Mouse (Mus musculus): Measurements from ENCODE around the gene 1700013G24Rik.
A peak's percentile ranks its signal among the peaks of the same experiment; 100 is the strongest.

1700013G24Rik gene

GRCm38 (mm10) chr4:137476065-137476760, 23.1 kb downstream of the 1700013G24Rik start:
- DNase-seq (ENCODE audit: low spot score in 2 of 2) = peak in 1 of 2 experiments; percentile 45

DNA sequence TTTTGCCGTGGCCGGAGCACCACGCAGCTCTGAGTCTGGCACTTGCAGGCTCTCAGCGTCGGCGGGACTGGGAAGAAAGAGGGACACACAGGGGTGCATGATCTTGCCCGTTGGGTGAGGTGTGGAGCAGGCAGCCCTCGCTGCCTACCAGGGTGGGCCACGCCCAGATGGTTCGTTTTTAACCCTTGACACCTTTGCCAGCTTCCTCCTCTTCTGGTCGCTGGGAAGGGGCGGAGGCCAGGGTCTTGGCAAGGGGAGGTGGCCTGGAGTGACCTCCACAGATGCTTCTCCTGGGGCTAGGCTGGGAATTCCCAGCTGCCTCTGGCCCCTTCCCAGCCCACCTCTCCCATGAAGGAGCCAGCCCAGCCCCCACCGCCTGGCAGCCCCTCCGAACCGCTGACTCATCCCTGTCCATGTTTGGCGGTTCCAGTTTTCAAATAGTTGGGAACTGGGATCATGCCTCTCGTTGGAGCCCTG, 23.7 kb downstream of the 1700013G24Rik start:
- peak in 1 of 2 experiments; percentile 59 for DNase-seq (ENCODE audit: low spot score in 2 of 2)

GRCm38 (mm10) chr4:137477611-137478010, 24.5 kb downstream of the 1700013G24Rik start:
- DNase-seq (ENCODE audit: low spot score in 2 of 2) = no peak

DNA sequence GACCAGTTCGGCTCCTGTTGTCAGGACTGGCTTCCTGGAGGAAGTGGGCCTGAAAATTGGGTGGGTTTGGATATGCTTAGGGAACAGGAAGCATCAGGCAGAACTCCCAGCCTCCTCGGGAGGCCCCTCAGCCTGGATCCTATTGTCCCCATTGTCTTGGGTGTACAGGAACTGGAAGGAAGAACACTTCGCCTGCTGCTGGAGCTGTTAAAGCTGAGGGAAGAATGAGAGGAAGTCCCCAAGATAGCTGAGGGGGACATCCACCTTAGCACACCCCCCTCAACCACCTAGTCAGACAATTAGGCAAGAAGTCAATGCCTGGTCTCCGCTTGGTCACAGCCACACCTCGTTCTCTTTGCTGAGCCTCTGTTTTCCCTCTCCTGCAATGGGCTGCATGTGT, 25.2 kb downstream of the 1700013G24Rik start:
- no peak for DNase-seq (ENCODE audit: low spot score in 2 of 2)

DNA sequence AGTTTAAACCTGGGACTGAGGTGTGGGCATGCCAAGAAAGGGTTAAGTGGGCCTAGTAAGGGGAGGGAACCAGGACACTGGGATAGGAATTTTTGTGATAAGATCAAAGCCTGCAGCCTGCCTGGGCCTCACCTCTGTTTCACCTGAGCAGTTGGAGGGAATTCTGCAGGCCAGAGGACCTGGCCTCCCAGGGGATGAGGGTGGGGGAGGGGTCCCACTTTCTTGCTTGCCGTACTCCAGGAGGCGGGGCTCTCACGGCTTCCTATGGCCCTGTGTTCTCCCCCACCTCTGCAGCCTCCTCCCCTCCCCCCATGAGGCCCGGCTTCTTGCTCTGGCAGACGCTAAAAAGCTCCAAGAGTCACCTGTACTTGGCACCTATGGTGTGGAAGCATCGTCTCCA, 26.7 kb downstream of the 1700013G24Rik start:
- DNase-seq (ENCODE audit: low spot score in 2 of 2) = no peak

- DNase-seq (ENCODE audit: low spot score in 2 of 2) = no peak
These were observed 27.3 kb downstream of the 1700013G24Rik start for GRCm38 (mm10) chr4:137480191-137480992.

DNA sequence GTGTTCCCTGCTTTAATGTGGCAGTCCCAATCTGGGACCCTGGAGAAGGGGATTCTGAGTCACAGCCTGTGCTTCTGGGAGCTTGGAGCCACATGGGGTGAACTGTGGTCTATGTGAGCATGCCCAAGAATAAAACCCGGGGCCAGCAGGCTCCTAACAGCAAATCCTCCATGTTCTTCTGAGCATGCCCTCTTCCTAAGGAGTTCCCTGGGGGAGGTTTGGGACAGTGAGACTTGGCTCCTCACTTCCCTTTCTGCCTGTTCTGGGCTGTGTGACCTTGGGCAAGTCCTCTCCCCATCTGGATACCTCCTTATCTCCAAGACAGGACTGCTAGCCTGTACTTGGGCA, 27.9 kb downstream of the 1700013G24Rik start:
- no peak for DNase-seq (ENCODE audit: low spot score in 2 of 2)

DNA sequence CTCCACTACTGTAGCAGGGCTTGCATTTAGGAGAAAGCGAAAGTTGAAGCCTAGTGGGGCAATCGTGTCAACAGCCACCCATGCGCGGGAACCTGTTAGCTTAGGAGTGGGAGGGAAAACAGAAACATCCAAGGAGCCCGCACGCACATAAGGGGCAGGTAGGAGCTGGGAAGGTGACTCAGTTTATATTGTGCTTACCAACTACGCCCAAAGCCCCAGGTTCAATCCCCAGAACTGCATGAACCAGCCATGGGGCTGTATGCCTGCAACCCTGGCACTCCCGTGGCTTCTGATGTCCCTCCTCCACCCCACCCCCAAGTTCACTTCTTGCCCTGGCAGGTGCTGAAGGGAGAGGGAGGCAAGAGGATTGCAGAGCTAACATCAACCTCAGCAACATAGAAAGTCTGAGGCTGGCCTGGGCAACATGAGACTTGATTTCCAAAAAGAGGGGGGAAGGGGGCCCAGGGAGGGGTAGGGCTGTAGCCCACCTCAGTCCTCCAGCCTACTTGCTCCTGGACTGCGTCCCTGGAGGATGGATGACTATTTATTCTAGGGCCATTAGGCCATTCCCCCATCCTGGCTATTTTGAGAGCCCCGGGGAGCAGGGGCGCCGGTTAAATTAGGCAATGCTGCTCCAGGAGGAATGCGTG, 28.4 kb downstream of the 1700013G24Rik start:
- DNase-seq (ENCODE audit: low spot score in 2 of 2) = no peak

- DNase-seq (ENCODE audit: low spot score in 2 of 2) = no peak
These were observed 30.8 kb downstream of the 1700013G24Rik start for GRCm38 (mm10) chr4:137483871-137484270.

GRCm38 (mm10) chr4:137484586-137484985, 31.5 kb downstream of the 1700013G24Rik start:
- no peak for DNase-seq (ENCODE audit: low spot score in 2 of 2)

DNA sequence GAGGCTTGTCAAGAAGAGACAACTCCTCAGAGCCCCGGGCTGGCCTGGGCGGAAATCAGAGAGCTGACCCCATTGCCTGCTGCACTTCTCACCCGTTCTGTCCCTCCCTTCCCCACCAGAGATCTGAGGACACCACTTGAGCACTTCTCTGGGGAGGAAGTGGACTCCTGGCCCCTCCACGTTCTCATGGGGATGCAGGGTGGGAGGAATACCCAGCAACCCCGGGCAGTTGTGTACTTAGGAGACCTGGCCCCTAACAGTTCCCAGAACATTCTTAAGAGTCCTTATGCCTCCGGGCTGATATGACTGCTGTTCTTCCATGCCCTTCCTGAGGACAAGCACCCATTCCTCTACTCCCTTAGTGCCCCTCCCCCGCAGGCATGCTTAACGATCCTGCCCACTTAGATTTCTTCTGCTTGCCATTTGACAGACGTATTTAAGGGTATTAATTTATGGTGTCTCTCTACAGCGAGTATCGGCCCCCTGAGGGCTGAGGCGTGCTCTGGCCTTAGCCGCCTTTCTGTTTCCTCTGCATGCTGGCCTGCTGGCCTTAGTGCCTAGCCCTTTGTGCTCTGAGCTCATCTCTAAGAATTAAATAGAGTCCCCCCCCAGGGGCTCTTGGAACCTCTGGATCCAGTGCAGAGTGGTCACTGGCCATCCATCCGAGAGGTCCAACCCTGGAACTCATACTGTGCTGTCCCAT, 32.3 kb downstream of the 1700013G24Rik start:
- DNase-seq (ENCODE audit: low spot score in 2 of 2) = no peak

DNA sequence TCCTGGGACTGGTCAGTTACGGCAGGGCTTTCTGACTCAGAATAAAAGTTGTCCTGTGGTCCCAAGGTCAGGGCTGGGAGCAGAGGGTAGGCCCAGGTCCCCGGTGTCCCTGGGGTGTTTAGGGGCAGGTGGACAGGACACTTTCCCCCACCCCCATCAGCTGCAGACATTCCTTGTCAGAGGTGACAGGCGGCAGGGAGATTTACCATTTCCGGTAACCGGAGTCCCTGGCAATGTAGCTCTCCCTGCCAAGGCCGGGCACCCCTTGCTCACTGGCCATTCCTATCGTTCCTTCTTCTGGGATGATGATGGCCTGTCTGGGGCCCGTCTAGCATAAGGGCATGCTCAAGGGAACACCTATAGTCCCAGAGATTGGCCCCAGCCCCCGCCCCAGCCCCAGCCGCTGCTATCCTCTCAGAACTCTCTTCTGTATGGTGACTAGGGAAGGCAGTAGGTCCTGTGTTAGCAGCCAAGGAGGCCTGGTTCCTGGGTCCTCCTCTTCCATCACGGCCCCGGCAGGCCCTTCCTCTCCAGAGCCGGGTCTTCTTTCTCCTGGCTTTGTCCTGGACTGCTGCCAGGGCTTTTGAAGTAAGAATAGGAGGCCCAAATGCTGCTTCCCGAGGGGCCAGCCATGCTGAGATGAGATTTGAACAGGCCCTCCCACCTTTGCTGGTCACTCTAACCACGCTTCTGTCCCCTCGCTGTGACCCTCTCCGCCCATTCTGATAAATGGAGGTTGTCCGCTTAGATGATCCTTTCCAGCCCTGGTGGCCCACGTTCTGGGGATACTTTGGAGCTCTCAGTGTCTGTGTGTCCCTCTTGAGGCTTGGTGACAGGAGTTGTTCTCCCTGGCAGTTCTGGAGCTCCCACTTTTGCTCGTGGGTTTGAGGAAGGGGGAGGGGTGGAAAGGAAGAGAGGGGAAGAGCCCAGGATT, 33.3 kb downstream of the 1700013G24Rik start:
- no peak for DNase-seq (ENCODE audit: low spot score in 2 of 2)

GRCm38 (mm10) chr4:137487286-137488000, 34.4 kb downstream of the 1700013G24Rik start:
- DNase-seq (ENCODE audit: low spot score in 2 of 2) = peak in 1 of 2 experiments; percentile 63

GRCm38 (mm10) chr4:137488038-137488437, 35.0 kb downstream of the 1700013G24Rik start:
- no peak for DNase-seq (ENCODE audit: low spot score in 2 of 2)

DNA sequence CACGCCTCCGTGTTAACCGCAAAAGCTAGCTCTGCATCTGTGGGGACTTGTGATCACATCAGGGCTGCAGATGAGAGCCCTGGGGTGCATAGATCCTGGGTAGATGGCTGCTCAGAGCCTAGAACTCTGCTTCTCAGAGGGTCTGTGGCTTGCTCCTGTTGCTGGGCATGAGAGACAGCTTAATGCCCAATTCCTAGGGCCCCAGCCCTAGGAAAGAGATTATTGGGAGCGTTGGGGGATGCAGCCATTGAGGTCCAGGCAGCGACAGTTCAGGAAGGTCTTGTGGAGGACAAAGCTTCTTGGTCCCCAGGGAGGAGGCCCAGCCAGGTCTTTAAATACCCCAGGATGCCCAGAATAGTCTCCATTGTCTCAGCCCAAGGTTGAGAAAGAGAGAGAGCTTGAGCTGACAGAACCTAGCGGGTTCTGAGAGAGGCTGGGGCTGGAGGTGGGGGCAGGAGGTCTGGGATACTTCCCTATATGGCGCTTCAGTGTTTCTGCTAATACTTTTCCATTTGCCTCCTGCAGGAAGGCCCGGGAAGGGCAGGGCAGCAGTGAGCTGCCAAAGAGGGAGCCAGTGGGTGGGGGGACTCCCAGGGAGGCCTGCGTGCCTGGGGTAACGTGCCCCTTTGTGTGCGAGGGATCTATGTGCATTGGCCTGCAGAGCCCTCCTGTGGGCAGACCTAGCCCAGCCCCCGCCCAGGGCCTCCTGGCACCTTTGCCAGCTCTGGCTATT, 35.7 kb downstream of the 1700013G24Rik start:
- DNase-seq (ENCODE audit: low spot score in 2 of 2) = no peak

GRCm38 (mm10) chr4:137489996-137490395, 36.9 kb downstream of the 1700013G24Rik start:
- DNase-seq (ENCODE audit: low spot score in 2 of 2) = no peak

- no peak for DNase-seq (ENCODE audit: low spot score in 2 of 2)
These were observed 39.5 kb downstream of the 1700013G24Rik start for GRCm38 (mm10) chr4:137492563-137492962.

GRCm38 (mm10) chr4:137493187-137493586, 40.1 kb downstream of the 1700013G24Rik start:
- DNase-seq (ENCODE audit: low spot score in 2 of 2) = no peak

GRCm38 (mm10) chr4:137494751-137495500, 41.8 kb downstream of the 1700013G24Rik start:
- DNase-seq (ENCODE audit: low spot score in 2 of 2) = no peak
